Mouse (Mus musculus) small intestine, adult 2 months (tissue): ENCODE data around the gene Cd2. TPM values are rescaled to one million over a fixed set of nuclear protein-coding genes. Genes with fewer than 3 reads are reported as not detected.

Source experiments
- H3K27ac ChIP-seq: fragments of 200-500 bp; 2 replicates; pipeline ENCODE4 v1.5.1; 2012; ENCODE audit warnings: low read depth, low read length, control low read depth, inconsistent platforms; ENCODE audit not compliant: insufficient read depth
- H3K27me3 ChIP-seq: fragments of 200-500 bp; 2 replicates; pipeline ENCODE4 v1.6.1; 2012; ENCODE audit warnings: mild to moderate bottlenecking, moderate library complexity, low read length, inconsistent platforms; ENCODE audit not compliant: control insufficient read depth, insufficient read depth
- H3K36me3 ChIP-seq: fragments of 200-500 bp; 2 replicates; pipeline ENCODE4 v1.6.1; 2012; ENCODE audit warnings: mild to moderate bottlenecking, low read length, control low read depth, inconsistent platforms; ENCODE audit not compliant: control insufficient read depth, insufficient read depth
- H3K4me1 ChIP-seq: fragments of 200-500 bp; 2 replicates; pipeline ENCODE4 v1.6.1; 2012; ENCODE audit warnings: low read length, inconsistent platforms, mixed read lengths; ENCODE audit not compliant: control insufficient read depth, insufficient read depth, insufficient read length
- H3K4me3 ChIP-seq: fragments of 200-500 bp; 2 replicates; pipeline ENCODE4 v1.5.1; 2012; ENCODE audit warnings: low read depth, mild to moderate bottlenecking, control low read depth, inconsistent platforms, low read length, moderate library complexity
- CTCF ChIP-seq: fragments of 200-500 bp; IDR thresholded peaks from 2 replicates; pipeline ENCODE4 v1.5.1; 2012; ENCODE audit warnings: low read depth, mild to moderate bottlenecking, control low read depth, inconsistent platforms, low read length, moderate library complexity, mixed read lengths; ENCODE audit not compliant: insufficient replicate concordance, insufficient read length; ENCODE audit errors: extremely low read depth
- POLR2A ChIP-seq: fragments of 200-500 bp; IDR thresholded peaks from 2 replicates; pipeline ENCODE4 v1.6.1; 2012; ENCODE audit warnings: low read depth, mild to moderate bottlenecking, control low read depth, inconsistent platforms, low read length, moderate library complexity
- WGBS: fragments of 180-500 bp; shearing (Covaris S2); methylation state at CpG from one replicate; pipeline ENCODE4 v1.1.7; 2018; 5-methylcytosine and 5-hydroxymethylcytosine counted together
- polyA plus RNA-seq: library from polyadenylated mRNA; depleted of rRNA; stranded (reverse); fragments of >200 nt; gene quantifications from 2 replicates; pipeline ENCODE4 v1.2.3, GENCODE M21; 2012

Cd2 gene
- polyA plus RNA-seq, 1 experiment: 2.1 TPM

DNA sequence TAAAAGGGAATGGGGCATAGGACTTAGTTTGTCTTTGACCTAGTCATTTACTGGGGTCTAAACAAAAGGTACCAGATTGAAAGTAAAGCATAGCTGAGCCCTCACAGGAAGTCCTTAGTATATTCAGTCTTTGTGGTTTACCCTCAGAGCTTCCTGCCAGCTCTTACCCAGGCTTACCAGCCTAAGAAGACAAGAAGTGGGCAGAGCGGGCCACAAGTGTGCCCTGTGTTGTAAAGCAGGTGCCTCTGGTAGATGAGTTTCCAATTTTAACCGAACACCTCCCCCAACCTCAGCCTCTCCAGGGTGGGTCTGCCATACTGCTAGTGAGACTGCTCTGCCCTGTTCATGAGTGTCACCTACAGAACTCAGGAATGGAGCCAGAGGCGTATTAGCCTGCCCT lies 12.9 kb downstream of the Cd2 start:
- TF ChIP-seq CTCF (no peak), POLR2A (no peak)
- no peak overlapping the region for H3K27ac ChIP-seq
- H3K36me3 ChIP-seq: no peaks in the 10 kb centered on the region
- no peaks in the 10 kb centered on the region for H3K27me3 ChIP-seq
- H3K4me1 ChIP-seq: no peaks in the 10 kb centered on the region
- 82% methylated on average over 3 of the region's 3 CpGs for WGBS
- no peak overlapping the region for H3K4me3 ChIP-seq

- no peak for TF ChIP-seq POLR2A
- TF ChIP-seq CTCF: no peak
- Histone ChIP-seq H3K4me1 (no peaks in the 10 kb centered on the region), H3K27me3 (no peaks in the 10 kb centered on the region), H3K4me3 (no peak overlapping the region), H3K27ac (no peak overlapping the region), H3K36me3 (no peaks in the 10 kb centered on the region)
- 79% methylated on average over 12 of the region's 12 CpGs for WGBS
These were observed 13.5 kb downstream of the Cd2 start for GRCm38 (mm10) chr3:101274041-101274770.

DNA sequence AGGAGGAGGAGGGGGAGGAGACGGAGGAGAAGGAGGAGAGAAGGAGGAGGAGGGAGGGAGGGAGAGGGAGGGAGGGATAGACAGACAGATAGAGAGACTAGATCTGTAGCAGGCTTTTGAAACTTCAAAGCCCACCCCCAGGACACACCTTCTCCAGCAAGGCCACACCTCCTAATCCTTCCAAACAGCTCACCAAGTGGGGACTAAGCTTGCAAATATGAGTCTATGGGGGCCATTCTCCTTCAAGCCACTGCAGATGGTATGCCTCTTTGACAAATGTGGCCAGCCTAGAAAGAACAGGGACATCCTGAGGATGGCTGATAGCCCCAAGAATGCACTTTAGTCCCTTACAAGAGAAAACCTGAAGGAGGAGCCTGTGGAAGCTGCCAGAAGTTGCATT lies 15.6 kb downstream of the Cd2 start:
- WGBS: 70% methylated on average over 1 of the region's 1 CpGs
- TF ChIP-seq POLR2A (no peak), CTCF (no peak)
- H3K4me1 ChIP-seq: no peaks in the 10 kb centered on the region

DNA sequence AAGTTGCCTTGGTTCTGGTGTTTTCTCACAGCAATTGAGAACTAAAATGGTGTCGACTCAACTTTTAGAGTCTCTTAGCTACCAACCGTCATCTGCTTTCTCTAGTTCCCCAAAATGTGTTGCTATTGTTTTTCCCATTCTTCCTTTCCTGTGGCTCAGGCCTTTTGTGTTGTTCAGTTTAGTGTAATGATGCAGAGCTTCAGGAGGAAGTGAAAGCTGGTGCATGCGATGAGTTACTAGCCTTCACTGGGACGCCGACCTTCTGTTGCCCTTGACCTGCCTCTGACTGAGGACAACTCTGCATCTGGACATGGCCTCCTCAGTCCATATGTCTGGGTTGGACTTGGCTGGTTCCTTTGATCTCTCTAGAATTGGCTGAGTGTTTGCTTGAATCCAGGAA lies 16.9 kb downstream of the Cd2 start:
- Histone ChIP-seq H3K4me1 (no peaks in the 10 kb centered on the region), H3K36me3 (no peaks in the 10 kb centered on the region), H3K27me3 (no peaks in the 10 kb centered on the region), H3K27ac (no peak overlapping the region), H3K4me3 (no peak overlapping the region)
- no peak for TF ChIP-seq POLR2A
- TF ChIP-seq CTCF: no peak
- WGBS: 89% methylated on average over 5 of the region's 5 CpGs

More for the DNA sequence above, 15.6 kb downstream of the Cd2 start:
- no peak overlapping the region for H3K4me3 ChIP-seq
- H3K27me3 ChIP-seq: no peaks in the 10 kb centered on the region
- H3K36me3 ChIP-seq: no peaks in the 10 kb centered on the region
- no peak overlapping the region for H3K27ac ChIP-seq

GRCm38 (mm10) chr3:101268361-101268760 lies 19.4 kb downstream of the Cd2 start:
- Histone ChIP-seq H3K27me3 (no peaks in the 10 kb centered on the region), H3K4me1 (no peaks in the 10 kb centered on the region), H3K36me3 (no peaks in the 10 kb centered on the region), H3K27ac (no peak overlapping the region), H3K4me3 (no peak overlapping the region)
- WGBS: 86% methylated on average over 7 of the region's 7 CpGs
- TF ChIP-seq POLR2A (no peak), CTCF (no peak)

- no peaks in the 10 kb centered on the region for H3K27me3 ChIP-seq
- no peak for TF ChIP-seq CTCF
- TF ChIP-seq POLR2A: no peak
- H3K27ac ChIP-seq: no peak overlapping the region
- 67% methylated on average over 3 of the region's 3 CpGs for WGBS
- H3K4me3 ChIP-seq: no peak overlapping the region
- H3K4me1 ChIP-seq: no peaks in the 10 kb centered on the region
- H3K36me3 ChIP-seq: no peaks in the 10 kb centered on the region
These were observed 22.1 kb downstream of the Cd2 start for GRCm38 (mm10) chr3:101265561-101266091.

- Histone ChIP-seq H3K27me3 (no peaks in the 10 kb centered on the region), H3K4me1 (no peaks in the 10 kb centered on the region), H3K4me3 (no peak overlapping the region), H3K36me3 (no peaks in the 10 kb centered on the region), H3K27ac (no peak overlapping the region)
- WGBS: 59% methylated on average over 2 of the region's 2 CpGs
- no peak for TF ChIP-seq POLR2A
- no peak for TF ChIP-seq CTCF
These were observed 28.8 kb downstream of the Cd2 start for GRCm38 (mm10) chr3:101258976-101259375.
